Mouse (Mus musculus): ENCODE measurements around the gene Ebf1.

GRCm38 (mm10) chr11:44798270-44798669 lies 181.2 kb downstream of the Ebf1 start:
- TF ChIP-seq CTCF (IDR thresholded peaks at IDR 0.05; ENCODE audit: extremely low read depth, insufficient read depth, insufficient read length, insufficient replicate concordance) (no peak), POLR2A (IDR thresholded peaks at IDR 0.05; ENCODE audit: low read depth, low read length) (no peak)
